Mouse (Mus musculus): ENCODE data around the gene Elovl5.

Gene Elovl5

GRCm38 (mm10) chr9:77954981-77955380 is 37.8 kb downstream of the Elovl5 start:
- no peak for DNase-seq (ENCODE audit: low spot score in 2 of 2)

- DNase-seq (ENCODE audit: low spot score in 2 of 2) = no peak
These were observed 38.3 kb downstream of the Elovl5 start for GRCm38 (mm10) chr9:77955511-77955910.

GRCm38 (mm10) chr9:77955964-77956363 is 38.8 kb downstream of the Elovl5 start:
- no peak for DNase-seq (ENCODE audit: low spot score in 2 of 2)

- no peak for DNase-seq (ENCODE audit: low spot score in 2 of 2)
These were observed 41.2 kb downstream of the Elovl5 start for GRCm38 (mm10) chr9:77958327-77958726.

- DNase-seq (ENCODE audit: low spot score in 2 of 2) = no peak
These were observed 42.6 kb downstream of the Elovl5 start for GRCm38 (mm10) chr9:77959759-77960158.

- DNase-seq (ENCODE audit: low spot score in 2 of 2) = no peak
These were observed 44.2 kb downstream of the Elovl5 start for GRCm38 (mm10) chr9:77961350-77961749.

- DNase-seq (ENCODE audit: low spot score in 2 of 2) = no peak
These were observed 46.9 kb downstream of the Elovl5 start for GRCm38 (mm10) chr9:77964084-77964483.

- DNase-seq (ENCODE audit: low spot score in 2 of 2) = no peak
These were observed 48.1 kb downstream of the Elovl5 start for GRCm38 (mm10) chr9:77965287-77965686.

GRCm38 (mm10) chr9:77965768-77966552 is 48.8 kb downstream of the Elovl5 start:
- DNase-seq (ENCODE audit: low spot score in 2 of 2) = no peak

- no peak for DNase-seq (ENCODE audit: low spot score in 2 of 2)
These were observed 49.7 kb downstream of the Elovl5 start for GRCm38 (mm10) chr9:77966861-77967260.

GRCm38 (mm10) chr9:77967584-77968163 is 50.5 kb downstream of the Elovl5 start:
- no peak for DNase-seq (ENCODE audit: low spot score in 2 of 2)

- DNase-seq (ENCODE audit: low spot score in 2 of 2) = no peak
These were observed 52.2 kb downstream of the Elovl5 start for GRCm38 (mm10) chr9:77969192-77969953.

- no peak for DNase-seq (ENCODE audit: low spot score in 2 of 2)
These were observed 61.8 kb downstream of the Elovl5 start for GRCm38 (mm10) chr9:77979000-77979399.

- no peak for DNase-seq (ENCODE audit: low spot score in 2 of 2)
These were observed 65.5 kb downstream of the Elovl5 start for GRCm38 (mm10) chr9:77982616-77983015.

GRCm38 (mm10) chr9:77983521-77983920 is 66.4 kb downstream of the Elovl5 start:
- DNase-seq (ENCODE audit: low spot score in 2 of 2) = no peak

GRCm38 (mm10) chr9:77986153-77986795 is 69.1 kb downstream of the Elovl5 start:
- peak; percentile 37 to 44 for DNase-seq (ENCODE audit: low spot score in 2 of 2)

GRCm38 (mm10) chr9:77989626-77990025 is 72.5 kb downstream of the Elovl5 start:
- DNase-seq (ENCODE audit: low spot score in 2 of 2) = no peak

- no peak for DNase-seq (ENCODE audit: low spot score in 2 of 2)
These were observed 73.1 kb downstream of the Elovl5 start for GRCm38 (mm10) chr9:77990278-77990677.

GRCm38 (mm10) chr9:77991650-77992049 is 74.5 kb downstream of the Elovl5 start:
- no peak for DNase-seq (ENCODE audit: low spot score in 2 of 2)

- peak in 1 of 2 experiments; percentile 12 for DNase-seq (ENCODE audit: low spot score in 2 of 2)
These were observed 75.1 kb downstream of the Elovl5 start for GRCm38 (mm10) chr9:77992276-77992675.

- no peak for DNase-seq (ENCODE audit: low spot score in 2 of 2)
These were observed 75.9 kb downstream of the Elovl5 start for GRCm38 (mm10) chr9:77993101-77993500.
